Mouse (Mus musculus) ES-E14 (cell line): ENCODE measurements around the gene Gm4340. TPM values are rescaled to one million over a fixed set of nuclear protein-coding genes. Genes with fewer than 3 reads are reported as not detected.

Experiments used
- DNase-seq: peaks from one replicate; pipeline ENCODE4 v3.0.0-alpha.2; 2013; ENCODE audit warnings: low read depth, low spot score
- H3K27ac ChIP-seq: 2 replicates; pipeline ENCODE4 v1.5.1; 2012; ENCODE audit warnings: low read depth, mild to moderate bottlenecking, low read length, moderate library complexity, mixed read lengths; ENCODE audit not compliant: poor library complexity, insufficient read depth, severe bottlenecking
- H3K36me3 ChIP-seq: 2 replicates; pipeline ENCODE4 v1.6.1; 2012; ENCODE audit warnings: mild to moderate bottlenecking, low read length, moderate library complexity, mixed read lengths; ENCODE audit not compliant: control insufficient read depth, poor library complexity, insufficient read depth, severe bottlenecking
- H3K4me1 ChIP-seq, 2 experiments: fragments of 150-350 bp in 1 of 2; sonication (generic) in 1 of 2; 2 replicates each; pipeline ENCODE4 v1.6.1; 2012; ENCODE audit warnings: low read length in 2 of 2, mild to moderate bottlenecking in 1 of 2, mixed read lengths in 1 of 2; ENCODE audit not compliant: control insufficient read depth in 2 of 2, insufficient read depth in 2 of 2, poor library complexity in 1 of 2
- H3K4me3 ChIP-seq, 2 experiments: fragments of 150-350 bp in 1 of 2; sonication (generic) in 1 of 2; 2 replicates each; pipeline ENCODE4 v1.5.1; 2012; ENCODE audit warnings: low read length in 2 of 2, low read depth in 1 of 2, mild to moderate bottlenecking in 1 of 2, mixed read lengths in 1 of 2; ENCODE audit not compliant: insufficient read depth in 1 of 2, poor library complexity in 1 of 2, severe bottlenecking in 1 of 2
- H3K9ac ChIP-seq: 2 replicates; pipeline ENCODE4 v1.6.1; 2012; ENCODE audit warnings: low read depth, mild to moderate bottlenecking, low read length, mixed read lengths; ENCODE audit not compliant: poor library complexity, insufficient read depth, severe bottlenecking
- H3K9me3 ChIP-seq: fragments of 150-350 bp; sonication (generic); 2 replicates; pipeline ENCODE4 v1.6.1; 2012; ENCODE audit warnings: low read depth, mild to moderate bottlenecking, low read length; ENCODE audit not compliant: control insufficient read depth, insufficient read depth
- CHD2 ChIP-seq: IDR thresholded peaks from 2 replicates; pipeline ENCODE4 v1.6.1; 2014; ENCODE audit warnings: mild to moderate bottlenecking, low read depth, low read length, inconsistent platforms
- HCFC1 ChIP-seq: IDR thresholded peaks from 2 replicates; pipeline ENCODE4 v1.6.1; 2012; ENCODE audit warnings: low read length, inconsistent platforms, borderline replicate concordance; ENCODE audit not compliant: insufficient read depth
- MAFK ChIP-seq: IDR thresholded peaks from 2 replicates; pipeline ENCODE4 v1.6.1; 2014; ENCODE audit warnings: mild to moderate bottlenecking, low read depth, low read length, inconsistent platforms; ENCODE audit not compliant: insufficient read depth
- ZC3H11A ChIP-seq: IDR thresholded peaks from 2 replicates; pipeline ENCODE4 v1.6.1; 2012; ENCODE audit warnings: low read depth, mild to moderate bottlenecking, inconsistent platforms, low read length, borderline replicate concordance
- ZNF384 ChIP-seq: IDR thresholded peaks from 2 replicates; pipeline ENCODE4 v1.6.1; 2012; ENCODE audit warnings: low read depth, low read length, inconsistent platforms
- in situ Hi-C, 2 experiments: fragments of 600-800 bp; cut with MboI; formaldehyde crosslinking; loops; one replicate each; pipeline ENCODE4 v1.15.1; 2025; ENCODE audit warnings: low sequenced_read_pairs in 2 of 2, inconsistent platforms in 1 of 2; ENCODE audit not compliant: unreplicated experiment in 2 of 2
- total RNA-seq: library from RNA; depleted of rRNA; stranded (reverse); fragments of 300-350 nt; gene quantifications from 2 replicates; pipeline ENCODE4 v1.2.3, GENCODE M21; 2012; rRNA removed

The Gm4340 gene
- total RNA-seq, 1 experiment, result 202 TPM

- TF ChIP-seq MAFK (no peak), ZC3H11A (no peak), CHD2 (no peak), HCFC1 (no peak), ZNF384 (no peak)
- no peak overlapping the region for H3K4me3 ChIP-seq
- H3K27ac ChIP-seq, result no peak overlapping the region
- no peak overlapping the region for H3K9ac ChIP-seq
- H3K9me3 ChIP-seq, result no peaks in the 10 kb centered on the region
- no peak for DNase-seq
- H3K4me1 ChIP-seq, result no peaks in the 10 kb centered on the region
- no peaks in the 10 kb centered on the region for H3K36me3 ChIP-seq
- in situ Hi-C loops, result no loop called here
Measured at GRCm38 (mm10) chr10:104209655-104210054, 15.8 kb downstream of the Gm4340 start.

- Histone ChIP-seq H3K27ac (no peak overlapping the region), H3K4me1 (no peaks in the 10 kb centered on the region), H3K4me3 (no peak overlapping the region), H3K36me3 (no peaks in the 10 kb centered on the region), H3K9me3 (no peaks in the 10 kb centered on the region), H3K9ac (no peak overlapping the region)
- DNase-seq, result no peak
- no peak for TF ChIP-seq ZC3H11A
- no peak for TF ChIP-seq ZNF384
- no peak for TF ChIP-seq MAFK
- TF ChIP-seq CHD2, result no peak
- TF ChIP-seq HCFC1, result no peak
- in situ Hi-C loops, result no loop called here
Measured at GRCm38 (mm10) chr10:104210268-104210990, 16.6 kb downstream of the Gm4340 start.

- TF ChIP-seq HCFC1 (no peak), ZNF384 (no peak), ZC3H11A (no peak), MAFK (no peak), CHD2 (no peak)
- in situ Hi-C loops, result no loop called here
- Histone ChIP-seq H3K4me1 (no peaks in the 10 kb centered on the region), H3K4me3 (no peak overlapping the region), H3K9ac (no peak overlapping the region), H3K9me3 (no peaks in the 10 kb centered on the region), H3K27ac (no peak overlapping the region), H3K36me3 (no peaks in the 10 kb centered on the region)
- DNase-seq, result no peak
Measured at GRCm38 (mm10) chr10:104214527-104214926, 20.7 kb downstream of the Gm4340 start.

- DNase-seq, result no peak
- Histone ChIP-seq H3K36me3 (no peaks in the 10 kb centered on the region), H3K9me3 (no peaks in the 10 kb centered on the region), H3K27ac (no peak overlapping the region), H3K4me3 (no peak overlapping the region), H3K9ac (no peak overlapping the region), H3K4me1 (no peaks in the 10 kb centered on the region)
- in situ Hi-C loops, result no loop called here
- TF ChIP-seq CHD2, result no peak
- no peak for TF ChIP-seq HCFC1
- no peak for TF ChIP-seq ZC3H11A
- no peak for TF ChIP-seq MAFK
- no peak for TF ChIP-seq ZNF384
Measured at GRCm38 (mm10) chr10:104220303-104221021, 26.6 kb downstream of the Gm4340 start.

Other genes starting within 250 kb of the Gm4340 start
- 48.7 and 63.4 TPM in 2 replicates for gene Gm21293, start 51.1 kb upstream of the Gm4340 start, total RNA-seq
- not detected in 2 replicates for gene Gm6763, start 42.5 kb upstream of the Gm4340 start, total RNA-seq
- gene Gm8764, start 34.0 kb upstream of the Gm4340 start, total RNA-seq, result not detected in 2 replicates
- 32.9 and 43.6 TPM in 2 replicates for gene Gm21304, start 25.5 kb upstream of the Gm4340 start, total RNA-seq
- gene Gm21312, start 17.0 kb upstream of the Gm4340 start, total RNA-seq, result 73.4 and 106 TPM in 2 replicates
- 73.4 and 106 TPM in 2 replicates for gene Gm20765, start 8.5 kb upstream of the Gm4340 start, total RNA-seq